Mouse (Mus musculus) ES-Bruce4 (cell line): ENCODE measurements around the gene Brpf1. TPM values are rescaled to one million over a fixed set of nuclear protein-coding genes. Genes with fewer than 3 reads are reported as not detected.

Experiments used
- H3K27ac ChIP-seq: 2 replicates; pipeline ENCODE4 v1.5.1; 2012; ENCODE audit warnings: low read length, inconsistent platforms; ENCODE audit not compliant: insufficient read depth
- H3K27me3 ChIP-seq: 2 replicates; pipeline ENCODE4 v1.6.1; 2012; ENCODE audit warnings: mild to moderate bottlenecking, low read length, inconsistent platforms; ENCODE audit not compliant: control insufficient read depth, poor library complexity, insufficient read depth, severe bottlenecking
- H3K36me3 ChIP-seq: 2 replicates; pipeline ENCODE4 v1.6.1; 2012; ENCODE audit warnings: inconsistent platforms, mild to moderate bottlenecking, low read length, moderate library complexity; ENCODE audit not compliant: control insufficient read depth, poor library complexity, insufficient read depth, severe bottlenecking
- H3K4me1 ChIP-seq: one replicate; pipeline ENCODE4 v1.8.1; 2011; ENCODE audit warnings: low read length; ENCODE audit not compliant: control insufficient read depth, insufficient read depth
- H3K4me3 ChIP-seq: 2 replicates; pipeline ENCODE4 v1.5.1; 2011; ENCODE audit warnings: low read depth, mild to moderate bottlenecking, low read length
- H3K9ac ChIP-seq: 2 replicates; pipeline ENCODE4 v1.6.1; 2012; ENCODE audit warnings: low read depth, mild to moderate bottlenecking, inconsistent platforms; ENCODE audit not compliant: poor library complexity, severe bottlenecking
- H3K9me3 ChIP-seq: replicated peaks from 2 replicates; pipeline ENCODE4 v1.6.1; 2012; ENCODE audit warnings: mild to moderate bottlenecking, low read length, inconsistent platforms; ENCODE audit not compliant: control insufficient read depth, poor library complexity, insufficient read depth, severe bottlenecking
- CTCF ChIP-seq: IDR thresholded peaks from one replicate; pipeline ENCODE4 v1.8.1; 2011; ENCODE audit warnings: low read depth, low read length
- EP300 ChIP-seq: IDR thresholded peaks from 2 replicates; pipeline ENCODE4 v1.6.1; 2011; ENCODE audit warnings: low read depth, low read length; ENCODE audit not compliant: insufficient read depth
- POLR2A ChIP-seq: IDR thresholded peaks from one replicate; pipeline ENCODE4 v1.8.1; 2011; ENCODE audit warnings: low read length; ENCODE audit not compliant: insufficient read depth
- polyA plus RNA-seq: library from polyadenylated mRNA; stranded (reverse); fragments of >200 nt; gene quantifications from 2 replicates; pipeline ENCODE4 v1.2.4, GENCODE M21; 2011; ENCODE audit warnings: low read depth; ENCODE audit not compliant: missing spikeins, insufficient read depth, insufficient read length

Brpf1 gene
- polyA plus RNA-seq = 26.7 and 27.0 TPM in 2 replicates

DNA sequence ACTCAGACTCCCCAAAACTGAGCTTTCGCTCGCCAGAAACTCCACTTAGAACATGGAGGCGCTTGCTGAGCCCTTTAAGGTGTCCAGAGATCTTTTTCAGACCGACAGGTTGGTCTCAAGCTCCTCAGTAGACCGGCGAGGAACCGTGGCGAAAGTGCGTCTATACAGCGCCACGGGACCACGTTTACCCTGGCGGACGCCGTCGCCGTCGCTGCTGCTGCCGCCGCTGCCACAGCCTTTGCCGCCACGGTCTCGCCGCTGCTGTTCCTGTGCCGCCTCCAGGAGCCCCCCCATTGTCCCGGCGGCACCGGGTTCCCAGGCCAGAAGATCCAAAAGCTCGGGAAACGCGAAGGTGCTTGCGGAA, at the start of gene Brpf1:
Brpf1 (plus strand) TSS at position 152 of the 364 bp plus-strand sequence.
- Histone ChIP-seq H3K9me3 (no peaks in the 10 kb centered on the region), H3K4me1 (no peaks in the 10 kb centered on the region), H3K27me3 (no peaks in the 10 kb centered on the region), H3K27ac (peak within 1 kb of the TSS; percentile 96), H3K36me3 (peaks cover 15% of the 10 kb centered on the region), H3K9ac (peak within 1 kb of the TSS; percentile 95), H3K4me3 (peak within 1 kb of the TSS; percentile 99)
- TF ChIP-seq POLR2A (no peak), EP300 (no peak)

DNA sequence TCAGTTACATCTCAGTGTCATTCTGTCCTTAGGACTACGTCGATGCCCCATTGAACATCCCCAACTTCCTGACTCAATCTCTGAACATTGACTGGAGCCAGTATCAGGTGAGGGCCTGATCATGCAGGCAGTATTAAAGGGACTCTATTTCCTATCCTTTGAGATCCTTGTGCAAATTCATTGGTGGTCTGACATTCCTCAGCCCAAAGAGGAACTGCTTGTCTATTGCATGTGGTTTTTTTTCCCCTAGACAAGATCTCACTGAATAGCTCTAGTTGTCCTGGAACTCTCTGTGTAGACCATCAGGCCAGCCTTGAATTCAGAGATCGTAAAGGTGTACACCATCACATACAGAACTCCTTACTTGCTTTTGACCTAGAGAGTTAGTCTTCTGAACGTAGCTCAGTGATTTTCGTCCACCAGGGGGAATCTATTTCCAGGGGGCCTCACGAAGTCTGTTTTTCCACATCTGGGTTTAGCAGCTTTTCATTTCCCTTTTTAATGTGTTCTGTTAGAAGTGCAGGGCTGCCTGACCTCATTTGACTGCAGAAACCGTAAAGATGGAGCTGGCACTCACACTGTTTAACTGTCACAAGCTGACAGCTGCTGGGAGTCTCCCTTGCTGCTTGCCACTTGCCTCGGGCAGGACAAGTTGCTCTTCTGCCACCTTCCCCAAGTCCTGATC, 45.6 kb upstream of the Brpf1 start:
- no peaks in the 10 kb centered on the region for H3K27me3 ChIP-seq
- H3K9me3 ChIP-seq = no peaks in the 10 kb centered on the region
- H3K27ac ChIP-seq = no peak overlapping the region
- peaks cover under 1% of the 10 kb centered on the region for H3K4me1 ChIP-seq
- H3K9ac ChIP-seq = no peak overlapping the region
- no peak for TF ChIP-seq POLR2A
- no peak for TF ChIP-seq EP300
- no peak for TF ChIP-seq CTCF
- H3K4me3 ChIP-seq = no peak overlapping the region
- peaks cover 14% of the 10 kb centered on the region for H3K36me3 ChIP-seq

DNA sequence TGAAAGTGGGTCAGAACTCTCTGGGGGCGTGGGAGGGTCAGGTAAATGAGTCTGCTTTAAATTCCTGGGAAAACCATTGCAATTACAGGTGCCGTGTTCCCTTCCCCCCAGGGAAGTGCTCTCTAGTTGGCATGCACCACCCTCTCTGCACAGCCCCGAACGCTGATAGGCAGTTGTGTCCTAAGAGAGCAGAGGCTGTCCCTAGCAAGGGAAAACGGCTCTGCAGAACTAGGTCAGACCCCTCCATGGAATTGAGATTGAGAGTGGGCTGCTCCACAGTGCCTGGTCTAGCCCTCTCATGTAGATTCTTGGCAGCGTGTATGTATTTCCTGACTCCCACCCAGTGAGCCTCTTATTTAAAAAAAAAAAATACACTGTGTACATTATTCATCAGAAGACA, 43.4 kb upstream of the Brpf1 start:
- no peak for TF ChIP-seq EP300
- no peak for TF ChIP-seq POLR2A
- no peak for TF ChIP-seq CTCF
- H3K27ac ChIP-seq = no peak overlapping the region
- no peak overlapping the region for H3K4me3 ChIP-seq
- no peaks in the 10 kb centered on the region for H3K27me3 ChIP-seq
- peaks cover 7% of the 10 kb centered on the region for H3K4me1 ChIP-seq
- peaks cover 7% of the 10 kb centered on the region for H3K36me3 ChIP-seq
- H3K9me3 ChIP-seq = no peaks in the 10 kb centered on the region
- H3K9ac ChIP-seq = no peak overlapping the region

DNA sequence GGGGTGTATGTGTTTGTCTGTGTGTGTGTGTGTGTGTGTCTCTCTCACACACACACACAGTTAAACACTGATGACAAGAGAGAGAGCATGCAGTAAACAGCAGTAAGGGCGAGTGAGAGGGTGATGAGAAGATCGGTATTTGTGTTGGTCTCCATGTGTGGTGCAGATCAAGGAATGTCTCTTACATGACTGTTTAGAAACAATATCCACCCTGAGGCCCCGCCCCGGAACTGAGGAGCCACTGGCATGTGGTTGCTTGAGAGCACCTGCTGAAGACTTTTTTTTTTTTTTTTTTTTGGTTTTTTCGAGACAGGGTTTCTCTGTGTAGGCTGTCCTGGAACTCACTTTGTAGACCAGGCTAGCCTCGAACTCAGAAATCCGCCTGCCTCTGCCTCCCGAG, 42.5 kb upstream of the Brpf1 start:
- Histone ChIP-seq H3K27me3 (no peaks in the 10 kb centered on the region), H3K4me1 (peaks cover 7% of the 10 kb centered on the region), H3K9me3 (no peaks in the 10 kb centered on the region), H3K9ac (no peak overlapping the region), H3K36me3 (peaks cover 7% of the 10 kb centered on the region), H3K27ac (no peak overlapping the region), H3K4me3 (no peak overlapping the region)
- no peak for TF ChIP-seq EP300
- TF ChIP-seq POLR2A = no peak
- no peak for TF ChIP-seq CTCF

DNA sequence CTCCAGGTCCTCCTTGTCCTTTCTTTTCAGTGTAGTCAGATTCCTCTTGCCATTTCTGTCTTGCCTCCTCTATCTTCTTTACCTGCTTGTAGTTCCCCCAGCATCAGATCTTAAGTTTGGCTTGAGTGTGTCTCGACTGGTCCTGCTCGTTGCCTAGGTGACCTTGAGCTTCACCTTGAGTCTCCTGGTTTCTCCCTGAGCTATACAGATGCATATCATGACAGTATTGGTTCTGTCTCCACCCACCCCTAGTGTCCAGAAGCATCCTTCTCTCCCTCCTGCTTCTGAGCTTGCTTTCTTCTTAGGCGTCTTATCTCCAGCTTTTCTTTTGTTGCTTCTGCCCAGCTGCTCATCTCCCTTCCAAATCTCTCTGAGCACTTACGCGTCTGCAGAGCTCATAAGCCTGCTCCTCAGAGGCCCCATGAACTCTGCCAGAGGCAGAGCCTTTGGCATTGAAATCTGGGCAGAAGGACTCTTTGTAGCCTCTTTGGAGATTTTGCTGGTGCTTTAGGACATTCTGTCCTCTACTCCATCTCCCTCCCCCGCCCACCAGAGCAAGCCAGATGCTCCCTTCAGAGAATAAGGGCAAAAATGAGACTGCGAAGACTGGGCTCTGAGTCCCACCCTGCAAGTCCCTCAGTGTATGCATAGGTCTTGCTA, 39.8 kb upstream of the Brpf1 start:
- H3K36me3 ChIP-seq = peaks cover 17% of the 10 kb centered on the region
- no peak overlapping the region for H3K9ac ChIP-seq
- H3K27me3 ChIP-seq = no peaks in the 10 kb centered on the region
- H3K27ac ChIP-seq = no peak overlapping the region
- no peak overlapping the region for H3K4me3 ChIP-seq
- TF ChIP-seq EP300 (no peak), POLR2A (no peak), CTCF (no peak)
- peaks cover 7% of the 10 kb centered on the region for H3K4me1 ChIP-seq
- no peaks in the 10 kb centered on the region for H3K9me3 ChIP-seq

DNA sequence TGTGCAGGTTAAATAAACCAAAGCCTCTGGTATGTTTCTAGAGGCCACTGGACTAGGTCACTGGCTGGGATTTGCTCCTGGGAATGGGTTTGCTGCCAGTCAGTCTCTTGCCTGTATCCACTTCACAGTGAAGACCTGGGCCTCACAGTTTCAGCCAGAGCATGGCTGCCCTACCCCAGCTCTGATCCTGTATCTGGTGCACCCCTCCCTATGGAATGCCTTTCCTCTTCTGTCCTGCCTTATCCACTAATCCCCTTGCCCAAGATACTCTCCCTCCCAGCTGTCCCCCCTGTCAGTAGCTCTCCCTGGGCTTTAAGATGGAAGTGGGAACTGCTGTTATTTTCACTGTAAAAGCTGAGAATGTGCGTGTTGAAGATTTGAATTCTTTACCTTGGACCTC, 38.9 kb upstream of the Brpf1 start:
- Histone ChIP-seq H3K27me3 (no peaks in the 10 kb centered on the region), H3K9me3 (no peaks in the 10 kb centered on the region), H3K4me1 (peaks cover 7% of the 10 kb centered on the region), H3K9ac (no peak overlapping the region), H3K4me3 (no peak overlapping the region), H3K27ac (no peak overlapping the region), H3K36me3 (peaks cover 19% of the 10 kb centered on the region)
- no peak for TF ChIP-seq POLR2A
- no peak for TF ChIP-seq EP300
